Mouse (Mus musculus) liver, embryonic 14.5 days (tissue): Measurements from ENCODE around the gene Dohh.

ENCODE experiments used
- CTCF ChIP-seq: IDR thresholded peaks from 2 replicates; pipeline ENCODE4 v1.5.1; 2016; ENCODE audit warnings: antibody characterized with exemption, low read depth, control low read depth
- EP300 ChIP-seq: IDR thresholded peaks from 2 replicates; pipeline ENCODE4 v1.6.1; 2016; ENCODE audit warnings: antibody characterized with exemption, low read depth

- TF ChIP-seq CTCF, result no peak
- no peak for TF ChIP-seq EP300
Observed at GRCm38 (mm10) chr10:81358841-81359240, 25.4 kb upstream of the Dohh start.
